Mouse (Mus musculus) heart, adult 2 months (tissue): ENCODE measurements around the gene Mrps10. TPM values are rescaled to one million over a fixed set of nuclear protein-coding genes. Genes with fewer than 3 reads are reported as not detected.
A peak's percentile ranks its signal among the peaks of the same experiment; 100 is the strongest.
"Not testable (repeated sequence)": the region's sequence is repeated elsewhere in the genome, so short reads cannot be mapped to it uniquely, and the experiment has no call there.

Experiments used
- DNase-seq, 2 experiments: peaks; one replicate each; pipeline ENCODE4 v3.0.0; 2021
- H3K27ac ChIP-seq: fragments of 200-600 bp; 2 replicates; pipeline ENCODE4 v1.8.1; 2022
- H3K27me3 ChIP-seq: fragments of 200-500 bp; 2 replicates; pipeline ENCODE4 v1.6.1; 2012; ENCODE audit warnings: mild to moderate bottlenecking, low read length, inconsistent platforms, mixed read lengths; ENCODE audit not compliant: control insufficient read depth, insufficient read depth
- H3K36me3 ChIP-seq: fragments of 200-500 bp; 2 replicates; pipeline ENCODE4 v1.6.1; 2012; ENCODE audit warnings: low read length, inconsistent platforms; ENCODE audit not compliant: control insufficient read depth, insufficient read depth
- H3K4me1 ChIP-seq: fragments of 200-500 bp; 2 replicates; pipeline ENCODE4 v1.6.1; 2011; ENCODE audit warnings: low read length; ENCODE audit not compliant: control insufficient read depth, insufficient read depth
- H3K4me3 ChIP-seq: fragments of 200-600 bp; 2 replicates; pipeline ENCODE4 v1.8.1; 2022
- H3K79me2 ChIP-seq: fragments of 200-500 bp; replicated peaks from 2 replicates; pipeline ENCODE4 v1.6.1; 2012; ENCODE audit warnings: mild to moderate bottlenecking, inconsistent platforms, low read length, moderate library complexity, mixed read lengths; ENCODE audit not compliant: control insufficient read depth, insufficient read depth
- H3K9ac ChIP-seq: fragments of 200-500 bp; 2 replicates; pipeline ENCODE4 v1.6.1; 2012; ENCODE audit warnings: low read depth, mild to moderate bottlenecking, control low read depth, inconsistent platforms, low read length, mixed read lengths
- CTCF ChIP-seq: fragments of 200-600 bp; IDR thresholded peaks from 2 replicates; pipeline ENCODE4 v1.8.1; 2022; ENCODE audit warnings: antibody characterized with exemption, mild to moderate bottlenecking, moderate library complexity
- EP300 ChIP-seq: fragments of 200-500 bp; IDR thresholded peaks from 2 replicates; pipeline ENCODE4 v1.6.1; 2011; ENCODE audit warnings: low read depth, low read length, control low read depth; ENCODE audit not compliant: insufficient read depth
- POLR2A ChIP-seq: fragments of 200-500 bp; IDR thresholded peaks from 2 replicates; pipeline ENCODE4 v1.6.1; 2011; ENCODE audit warnings: mild to moderate bottlenecking, low read depth, low read length, control low read depth; ENCODE audit not compliant: insufficient read depth
- WGBS: fragments of 180-500 bp; shearing (Covaris S2); methylation state at CpG from one replicate; pipeline ENCODE4 v1.1.7; 2018; 5-methylcytosine and 5-hydroxymethylcytosine counted together
- intact Hi-C: fragments of 180-260 bp; cut with DNase I; formaldehyde crosslinking; loops from one replicate; pipeline ENCODE4 v1.15.1; 2025
- polyA plus RNA-seq: library from polyadenylated mRNA; depleted of rRNA; stranded (reverse); fragments of >200 nt; gene quantifications from 2 replicates; pipeline ENCODE4 v1.2.3, GENCODE M21; 2012
- total RNA-seq, 2 experiments: library from RNA; stranded (reverse); gene quantifications; 2 replicates each; pipeline ENCODE4 v1.2.3; 2021

The Mrps10 gene
- total and polyA plus RNA-seq, 3 experiments: 18.2 to 22.5 (median 19.9) TPM

GRCm38 (mm10) chr17:47327559-47327958 is 41.1 kb upstream of the Mrps10 start:
- no peak for TF ChIP-seq EP300
- 92% methylated on average over 12 of the region's 12 CpGs for WGBS
- intact Hi-C loops: no loop called here
- Histone ChIP-seq H3K9ac (no peak overlapping the region), H3K4me1 (no peaks in the 10 kb centered on the region; the same call in none of the 2 replicates), H3K27ac (no peak overlapping the region), H3K27me3 (no peaks in the 10 kb centered on the region), H3K4me3 (no peak overlapping the region), H3K36me3 (no peaks in the 10 kb centered on the region), H3K79me2 (no peaks in the 10 kb centered on the region)
- no peak for DNase-seq

DNA sequence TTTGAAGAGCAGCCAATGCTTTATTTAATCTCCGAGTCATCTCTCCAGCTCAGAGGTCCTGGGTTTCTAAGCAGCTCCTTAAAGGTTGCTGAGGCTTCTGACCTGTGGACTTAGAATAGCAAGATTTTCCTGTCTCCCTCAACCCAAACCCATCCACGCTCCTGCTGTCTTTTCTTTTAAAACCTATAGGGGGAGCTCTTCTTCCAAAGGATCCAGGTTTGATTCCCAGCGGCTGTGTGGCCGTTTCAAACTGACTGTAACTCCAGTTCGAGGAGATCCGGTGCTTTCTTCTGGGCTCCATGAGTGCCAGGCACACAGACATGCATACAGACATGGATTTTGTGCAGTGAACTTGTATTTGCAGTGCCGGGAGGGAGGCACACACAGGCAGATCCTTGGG is 40.7 kb upstream of the Mrps10 start:
- intact Hi-C loops: no loop called here
- Histone ChIP-seq H3K9ac (no peak overlapping the region), H3K27ac (no peak overlapping the region), H3K4me3 (no peak overlapping the region), H3K79me2 (no peaks in the 10 kb centered on the region), H3K36me3 (no peaks in the 10 kb centered on the region), H3K4me1 (no peaks in the 10 kb centered on the region; the same call in none of the 2 replicates), H3K27me3 (no peaks in the 10 kb centered on the region)
- 69% methylated on average over 7 of the region's 7 CpGs for WGBS
- no peak for TF ChIP-seq EP300
- peak; percentile 58 for TF ChIP-seq CTCF
- no peak for DNase-seq

DNA sequence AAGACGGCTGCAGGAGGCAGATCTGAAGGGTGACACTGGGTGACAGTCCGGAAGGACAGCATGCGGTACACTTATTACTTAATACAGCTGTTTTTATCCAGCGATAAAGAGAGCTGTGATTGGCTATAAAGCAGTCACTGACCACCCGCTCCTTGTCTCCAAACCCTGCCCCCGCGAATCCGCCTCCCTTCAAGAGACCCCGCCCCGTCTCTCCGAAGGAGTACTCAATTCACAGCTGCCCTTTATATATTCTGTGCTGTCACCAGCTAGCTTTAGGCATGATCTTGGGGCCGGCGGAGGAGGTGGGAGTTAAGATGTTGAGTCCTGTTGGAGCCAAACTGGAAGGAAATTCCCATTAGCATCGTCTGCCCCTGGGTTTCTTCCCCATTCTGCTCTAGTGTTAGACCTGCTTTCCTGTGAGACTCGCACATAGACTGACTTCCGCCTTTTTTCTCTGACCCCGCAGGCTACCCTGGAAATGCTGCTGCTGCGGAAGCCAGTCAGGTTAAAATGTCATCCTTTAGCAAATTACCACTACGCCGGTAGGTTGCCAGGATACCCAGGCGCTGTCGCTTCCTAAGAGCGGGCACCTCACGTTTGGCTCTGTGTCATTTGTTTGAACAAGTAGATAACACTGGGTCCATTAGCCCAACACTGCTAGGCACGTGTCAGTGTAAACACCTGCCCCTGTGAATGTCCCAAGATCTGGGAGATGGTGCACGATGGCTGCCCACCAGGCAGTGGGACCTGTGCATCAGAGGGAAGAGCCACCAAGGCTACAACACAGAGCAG is 39.9 kb upstream of the Mrps10 start:
- H3K27ac ChIP-seq: no peak overlapping the region

DNA sequence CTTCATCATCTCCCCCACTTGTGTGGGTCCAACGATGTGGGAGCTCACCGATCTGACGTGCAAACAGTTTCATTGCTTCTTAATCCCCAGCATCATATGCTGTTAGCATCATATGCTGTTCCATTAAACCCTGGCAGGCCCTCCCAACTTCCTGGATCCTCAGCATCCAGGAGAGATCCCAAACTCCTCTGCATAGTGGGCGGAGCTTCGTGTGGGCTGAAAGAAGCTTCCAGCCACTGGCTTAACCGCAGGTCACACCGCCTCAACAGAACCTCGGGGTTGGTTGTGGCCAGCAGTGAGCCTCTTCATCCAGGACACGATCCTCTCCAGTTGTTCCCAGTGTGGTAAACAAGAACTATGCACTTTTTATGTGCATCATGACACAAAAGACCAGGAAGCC is 38.1 kb upstream of the Mrps10 start:
- no peaks in the 10 kb centered on the region for H3K36me3 ChIP-seq
- no peak for DNase-seq

More for the DNA sequence above, 39.9 kb upstream of the Mrps10 start:
- TF ChIP-seq CTCF (no peak), EP300 (no peak), POLR2A (no peak)
- intact Hi-C loops: no loop called here
- H3K79me2 ChIP-seq: no peaks in the 10 kb centered on the region
- H3K27me3 ChIP-seq: no peaks in the 10 kb centered on the region
- DNase-seq: no peak
- no peaks in the 10 kb centered on the region for H3K36me3 ChIP-seq
- 82% methylated on average over 26 of the region's 26 CpGs for WGBS
- no peak overlapping the region for H3K4me3 ChIP-seq
- H3K9ac ChIP-seq: no peak overlapping the region
- H3K4me1 ChIP-seq: no peaks in the 10 kb centered on the region; the same call in none of the 2 replicates

DNA sequence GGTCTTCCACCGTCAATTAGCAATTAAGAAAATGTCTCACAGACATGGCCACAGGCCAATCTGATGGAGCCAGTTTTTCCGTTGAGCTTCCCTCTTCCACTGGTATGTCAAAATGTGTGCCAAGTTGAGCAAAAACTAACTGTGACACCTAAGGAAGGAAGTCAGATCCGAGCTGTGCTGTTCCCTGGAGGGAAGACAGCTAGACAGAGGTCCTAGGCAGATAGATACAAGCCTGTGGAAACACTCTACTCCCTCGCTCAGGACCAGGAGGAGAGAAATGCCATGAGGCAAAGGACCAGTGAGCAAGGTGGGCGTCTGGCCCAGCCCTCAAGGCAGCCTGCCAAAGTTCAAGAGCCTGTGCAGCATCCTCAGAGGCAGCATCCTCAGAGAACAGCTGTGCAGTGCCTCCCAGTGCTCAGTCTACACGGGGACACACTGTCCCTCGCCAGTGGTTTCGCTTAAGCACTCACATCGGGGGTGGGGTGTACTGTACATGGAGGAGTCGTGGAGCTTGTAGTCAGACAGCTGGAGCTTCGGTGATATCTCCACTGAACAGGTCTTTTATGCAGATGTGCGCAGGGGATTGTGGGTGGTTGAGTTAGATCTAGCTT is 36.6 kb upstream of the Mrps10 start:
- Histone ChIP-seq H3K79me2 (no peaks in the 10 kb centered on the region), H3K4me1 (no peaks in the 10 kb centered on the region; the same call in none of the 2 replicates), H3K27ac (no peak overlapping the region), H3K9ac (no peak overlapping the region), H3K4me3 (no peak overlapping the region), H3K27me3 (no peaks in the 10 kb centered on the region), H3K36me3 (no peaks in the 10 kb centered on the region)
- TF ChIP-seq CTCF: no peak
- 0 out of 2 replicates have a peak, but pooled peaks have one; percentile 1 for TF ChIP-seq EP300
- no peak for TF ChIP-seq POLR2A
- 42% methylated on average over 12 of the region's 12 CpGs for WGBS
- peak; percentile 29 to 35 for DNase-seq
- intact Hi-C loops: loop anchor here (5.0 kb wide), 1 partner anchor 295 kb away; no protein-coding TSS in a partner anchor

More for the DNA sequence above, 38.1 kb upstream of the Mrps10 start:
- no peak overlapping the region for H3K4me3 ChIP-seq
- no peaks in the 10 kb centered on the region for H3K27me3 ChIP-seq
- no peaks in the 10 kb centered on the region for H3K79me2 ChIP-seq
- H3K9ac ChIP-seq: no peak overlapping the region
- no peaks in the 10 kb centered on the region; the same call in none of the 2 replicates for H3K4me1 ChIP-seq
- TF ChIP-seq CTCF (no peak), EP300 (no peak), POLR2A (no peak)
- H3K27ac ChIP-seq: no peak overlapping the region
- intact Hi-C loops: loop anchor here (5.0 kb wide), 1 partner anchor 293 kb away; no protein-coding TSS in a partner anchor
- WGBS: 89% methylated on average over 9 of the region's 9 CpGs

GRCm38 (mm10) chr17:47332664-47333063 is 36.0 kb upstream of the Mrps10 start:
- H3K4me1 ChIP-seq, DNase-seq, H3K79me2 ChIP-seq, H3K27me3 ChIP-seq, H3K4me3 ChIP-seq, H3K36me3 ChIP-seq, H3K9ac ChIP-seq, H3K27ac ChIP-seq: not testable (repeated sequence)
- WGBS: 48% methylated on average over 5 of the region's 5 CpGs
- intact Hi-C loops: loop anchor here (5.0 kb wide), 1 partner anchor 295 kb away; no protein-coding TSS in a partner anchor
- TF ChIP-seq CTCF: peak; percentile 61
